Mouse (Mus musculus) heart, postnatal 0 days (tissue): ENCODE data around the gene Sftpd.

Experiments used
- CTCF ChIP-seq: IDR thresholded peaks from 2 replicates; pipeline ENCODE4 v1.5.1; 2016; ENCODE audit warnings: antibody characterized with exemption, control low read depth, low read depth
- EP300 ChIP-seq: IDR thresholded peaks from 2 replicates; pipeline ENCODE4 v1.6.1; 2016; ENCODE audit warnings: antibody characterized with exemption, low read depth

GRCm38 (mm10) chr14:41137006-41137405 is 47.9 kb downstream of the Sftpd start:
- TF ChIP-seq CTCF (no peak), EP300 (no peak)
